Mouse (Mus musculus) thymus, postnatal 14 days (tissue): ENCODE data around the gene Rtp3.

Experiments
- DNase-seq: peaks from one replicate; pipeline ENCODE4 v3.0.0; 2021

Gene Rtp3

GRCm38 (mm10) chr9:110937506-110938490 lies 52.6 kb downstream of the Rtp3 start:
- DNase-seq = peak; percentile 28

DNA sequence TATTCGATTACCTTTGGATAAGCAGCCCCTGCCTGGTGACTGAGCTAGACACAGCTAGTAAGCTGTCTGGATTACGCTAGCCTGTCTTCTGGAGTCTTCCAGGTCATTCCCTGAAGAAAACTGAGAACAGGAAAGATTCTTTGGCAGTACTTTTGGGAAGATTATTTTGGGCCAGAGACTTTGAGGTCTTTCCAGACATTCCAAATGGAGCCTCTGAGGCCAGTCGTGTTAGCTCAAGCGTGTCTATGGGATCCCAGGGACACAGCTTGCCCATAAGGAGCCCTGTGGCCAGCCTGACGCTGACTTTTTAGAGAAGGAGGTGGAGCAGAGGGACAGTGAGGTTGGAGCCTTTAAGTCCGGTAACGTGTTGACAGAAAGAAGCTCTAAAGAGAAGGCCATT lies 54.4 kb downstream of the Rtp3 start:
- no peak for DNase-seq
